Mouse (Mus musculus): ENCODE data around the gene Agtr1b. TPM values are rescaled to one million over a fixed set of nuclear protein-coding genes. Genes with fewer than 3 reads are reported as not detected.
A peak's percentile ranks its signal among the peaks of the same experiment; 100 is the strongest.

Agtr1b gene
- polyA plus RNA-seq (2015; fragmentation: Nextera tagmentation; extraction: Ambion mirVana) = 0.48 and 0.87 TPM in 2 replicates

GRCm38 (mm10) chr3:20366558-20367522, at the start of gene Agtr1b:
Agtr1b (minus strand) TSS chr3:20367177.
- WGBS = 9% methylated on average over 19 of the region's 19 CpGs
- peak; percentile 96 for ATAC-seq (replicated peaks; ENCODE audit: low FRiP score)
- Histone ChIP-seq H3K27me3 (no peaks in the 10 kb centered on the region), H3K4me1 (0 out of 2 replicates have a peak, but pooled peaks cover 5% of the 10 kb centered on the region), H3K4me2 (peak within 1 kb of the TSS; percentile 53), H3K4me3 (replicated peaks) (peak within 1 kb of the TSS; percentile 31), H3K9ac (no peak within 1 kb of the TSS), H3K27ac (no peak within 1 kb of the TSS), H3K9me3 (replicated peaks) (no peaks in the 10 kb centered on the region), H3K36me3 (no peaks in the 10 kb centered on the region)

GRCm38 (mm10) chr3:20353598-20353997, 13.4 kb downstream of the Agtr1b start:
- Histone ChIP-seq H3K4me1 (no peaks in the 10 kb centered on the region), H3K9me3 (replicated peaks) (no peaks in the 10 kb centered on the region), H3K27ac (no peak overlapping the region), H3K9ac (no peak overlapping the region), H3K36me3 (no peaks in the 10 kb centered on the region), H3K27me3 (no peaks in the 10 kb centered on the region), H3K4me2 (no peak overlapping the region), H3K4me3 (replicated peaks) (no peak overlapping the region)
- ATAC-seq (replicated peaks; ENCODE audit: low FRiP score) = no peak

- no peak overlapping the region for H3K9ac ChIP-seq
- no peaks in the 10 kb centered on the region for H3K36me3 ChIP-seq
- no peak for ATAC-seq (replicated peaks; ENCODE audit: low FRiP score)
- no peak overlapping the region for H3K27ac ChIP-seq
- H3K4me2 ChIP-seq = no peak overlapping the region
- H3K27me3 ChIP-seq = no peaks in the 10 kb centered on the region
- H3K9me3 ChIP-seq (replicated peaks) = no peaks in the 10 kb centered on the region
- H3K4me3 ChIP-seq (replicated peaks) = no peak overlapping the region
- H3K4me1 ChIP-seq = no peaks in the 10 kb centered on the region
Measured at GRCm38 (mm10) chr3:20348206-20348605, 18.8 kb downstream of the Agtr1b start.

GRCm38 (mm10) chr3:20340402-20340801, 26.6 kb downstream of the Agtr1b start:
- H3K27me3 ChIP-seq = no peaks in the 10 kb centered on the region
- no peak overlapping the region for H3K27ac ChIP-seq
- no peak overlapping the region for H3K4me2 ChIP-seq
- no peaks in the 10 kb centered on the region for H3K36me3 ChIP-seq
- H3K9ac ChIP-seq = no peak overlapping the region
- ATAC-seq (replicated peaks; ENCODE audit: low FRiP score) = no peak
- no peak overlapping the region for H3K4me3 ChIP-seq (replicated peaks)
- no peaks in the 10 kb centered on the region for H3K4me1 ChIP-seq
- WGBS = 85% methylated on average over 1 of the region's 1 CpGs
- H3K9me3 ChIP-seq (replicated peaks) = no peaks in the 10 kb centered on the region

- H3K4me1 ChIP-seq = no peaks in the 10 kb centered on the region
- no peaks in the 10 kb centered on the region for H3K27me3 ChIP-seq
- no peak overlapping the region for H3K4me2 ChIP-seq
- no peak for ATAC-seq (replicated peaks; ENCODE audit: low FRiP score)
- no peaks in the 10 kb centered on the region for H3K36me3 ChIP-seq
- WGBS = 65% methylated on average over 5 of the region's 5 CpGs
- no peak overlapping the region for H3K4me3 ChIP-seq (replicated peaks)
- no peak overlapping the region for H3K27ac ChIP-seq
- H3K9me3 ChIP-seq (replicated peaks) = no peaks in the 10 kb centered on the region
- H3K9ac ChIP-seq = no peak overlapping the region
Measured at GRCm38 (mm10) chr3:20334681-20335080, 32.3 kb downstream of the Agtr1b start.

GRCm38 (mm10) chr3:20317233-20317632, 49.7 kb downstream of the Agtr1b start:
- H3K4me3 ChIP-seq (replicated peaks) = no peak overlapping the region
- H3K4me1 ChIP-seq = no peaks in the 10 kb centered on the region
- WGBS = 19% methylated on average over 1 of the region's 1 CpGs
- H3K9me3 ChIP-seq (replicated peaks) = no peaks in the 10 kb centered on the region
- no peaks in the 10 kb centered on the region for H3K36me3 ChIP-seq
- no peak for ATAC-seq (replicated peaks; ENCODE audit: low FRiP score)
- no peak overlapping the region for H3K27ac ChIP-seq
- no peak overlapping the region for H3K9ac ChIP-seq
- H3K27me3 ChIP-seq = no peaks in the 10 kb centered on the region
- H3K4me2 ChIP-seq = no peak overlapping the region

GRCm38 (mm10) chr3:20309142-20309541, 57.8 kb downstream of the Agtr1b start:
- Histone ChIP-seq H3K27ac (no peak overlapping the region), H3K9me3 (replicated peaks) (no peaks in the 10 kb centered on the region), H3K9ac (no peak overlapping the region), H3K36me3 (no peaks in the 10 kb centered on the region), H3K27me3 (no peaks in the 10 kb centered on the region), H3K4me1 (0 out of 2 replicates have a peak, but pooled peaks cover 2% of the 10 kb centered on the region), H3K4me3 (replicated peaks) (no peak overlapping the region), H3K4me2 (no peak overlapping the region)
- ATAC-seq (replicated peaks; ENCODE audit: low FRiP score) = peak; percentile 56; the same call in 1 of the 2 replicates
- 53% methylated on average over 4 of the region's 4 CpGs for WGBS

GRCm38 (mm10) chr3:20307256-20307655, 59.7 kb downstream of the Agtr1b start:
- ATAC-seq (replicated peaks; ENCODE audit: low FRiP score) = no peak
- H3K4me1 ChIP-seq = 0 out of 2 replicates have a peak, but pooled peaks cover 2% of the 10 kb centered on the region
- no peaks in the 10 kb centered on the region for H3K36me3 ChIP-seq
- no peak overlapping the region for H3K4me3 ChIP-seq (replicated peaks)
- no peaks in the 10 kb centered on the region for H3K9me3 ChIP-seq (replicated peaks)
- H3K27ac ChIP-seq = no peak overlapping the region
- WGBS = 70% methylated on average over 4 of the region's 4 CpGs
- H3K9ac ChIP-seq = no peak overlapping the region
- no peaks in the 10 kb centered on the region for H3K27me3 ChIP-seq
- no peak overlapping the region for H3K4me2 ChIP-seq

- no peaks in the 10 kb centered on the region for H3K27me3 ChIP-seq
- H3K36me3 ChIP-seq = no peaks in the 10 kb centered on the region
- H3K4me3 ChIP-seq (replicated peaks) = no peak overlapping the region
- no peak overlapping the region for H3K4me2 ChIP-seq
- ATAC-seq (replicated peaks; ENCODE audit: low FRiP score) = no peak
- H3K9me3 ChIP-seq (replicated peaks) = no peaks in the 10 kb centered on the region
- H3K27ac ChIP-seq = no peak overlapping the region
- WGBS = 52% methylated on average over 2 of the region's 2 CpGs
- H3K4me1 ChIP-seq = 0 out of 2 replicates have a peak, but pooled peaks cover 2% of the 10 kb centered on the region
- no peak overlapping the region for H3K9ac ChIP-seq
Measured at GRCm38 (mm10) chr3:20304758-20305352, 62.1 kb downstream of the Agtr1b start.

- ATAC-seq (replicated peaks; ENCODE audit: low FRiP score) = no peak
- Histone ChIP-seq H3K27ac (no peak overlapping the region), H3K27me3 (no peaks in the 10 kb centered on the region), H3K36me3 (no peaks in the 10 kb centered on the region), H3K4me3 (replicated peaks) (no peak overlapping the region), H3K9me3 (replicated peaks) (no peaks in the 10 kb centered on the region), H3K9ac (no peak overlapping the region), H3K4me1 (no peaks in the 10 kb centered on the region), H3K4me2 (no peak overlapping the region)
- 84% methylated on average over 3 of the region's 3 CpGs for WGBS
Measured at GRCm38 (mm10) chr3:20295546-20295945, 71.4 kb downstream of the Agtr1b start.

- Histone ChIP-seq H3K36me3 (no peaks in the 10 kb centered on the region), H3K27ac (no peak overlapping the region), H3K9me3 (replicated peaks) (no peaks in the 10 kb centered on the region), H3K27me3 (no peaks in the 10 kb centered on the region), H3K4me2 (no peak overlapping the region), H3K4me1 (no peaks in the 10 kb centered on the region), H3K9ac (no peak overlapping the region), H3K4me3 (replicated peaks) (no peak overlapping the region)
- WGBS = 83% methylated on average over 9 of the region's 9 CpGs
- no peak for ATAC-seq (replicated peaks; ENCODE audit: low FRiP score)
Measured at GRCm38 (mm10) chr3:20294542-20295348, 72.2 kb downstream of the Agtr1b start.

GRCm38 (mm10) chr3:20291370-20291769, 75.6 kb downstream of the Agtr1b start:
- no peaks in the 10 kb centered on the region for H3K9me3 ChIP-seq (replicated peaks)
- no peaks in the 10 kb centered on the region for H3K27me3 ChIP-seq
- no peak overlapping the region for H3K27ac ChIP-seq
- H3K4me3 ChIP-seq (replicated peaks) = no peak overlapping the region
- ATAC-seq (replicated peaks; ENCODE audit: low FRiP score) = no peak
- H3K36me3 ChIP-seq = no peaks in the 10 kb centered on the region
- H3K4me2 ChIP-seq = no peak overlapping the region
- no peak overlapping the region for H3K9ac ChIP-seq
- H3K4me1 ChIP-seq = no peaks in the 10 kb centered on the region

Data from kidney, embryonic 15.5 days (tissue).